Mouse (Mus musculus): Measurements from ENCODE around the gene Tapbpl.

The Tapbpl gene

DNA sequence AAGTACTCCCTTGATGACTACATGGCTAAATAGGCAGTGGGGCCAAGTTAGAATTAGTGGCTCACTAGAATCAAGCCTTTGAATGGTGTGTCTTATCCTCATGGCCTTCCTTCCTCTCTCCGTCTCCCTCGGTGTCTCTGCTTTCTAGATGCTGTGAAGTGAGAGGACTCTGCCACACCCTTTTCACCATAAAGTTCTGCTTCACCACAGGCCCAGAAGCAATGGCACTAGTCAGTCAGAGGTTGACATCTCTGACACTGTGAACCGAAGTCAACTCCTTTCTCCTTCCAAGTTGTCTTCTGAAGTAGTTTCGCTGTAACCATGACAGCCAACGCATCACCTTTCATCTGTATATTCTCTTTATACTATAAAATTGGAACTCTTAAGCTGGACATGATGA, 7.9 kb upstream of the Tapbpl start:
- no peak for DNase-seq (ENCODE audit: low spot score in 2 of 2)

DNA sequence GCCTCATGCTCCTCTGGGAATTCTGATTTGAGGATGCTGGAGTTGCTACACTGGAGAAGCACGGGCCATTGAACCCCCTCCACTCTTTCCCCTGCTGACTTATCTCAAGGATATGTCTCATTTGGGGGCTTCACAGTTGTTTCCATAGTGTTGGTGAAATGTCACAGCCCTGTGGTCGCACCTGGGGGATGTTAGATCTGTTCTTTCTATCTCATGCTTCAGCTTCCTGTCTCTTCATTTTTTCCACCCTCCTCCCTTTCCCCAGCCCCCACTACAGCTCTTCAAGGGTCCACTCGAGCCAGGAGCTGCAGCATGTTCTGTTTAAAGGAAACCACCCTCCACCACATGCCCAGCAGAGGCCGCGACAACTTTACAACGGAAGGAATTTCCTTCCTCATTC, 6.7 kb upstream of the Tapbpl start:
- DNase-seq (ENCODE audit: low spot score in 2 of 2): no peak

DNA sequence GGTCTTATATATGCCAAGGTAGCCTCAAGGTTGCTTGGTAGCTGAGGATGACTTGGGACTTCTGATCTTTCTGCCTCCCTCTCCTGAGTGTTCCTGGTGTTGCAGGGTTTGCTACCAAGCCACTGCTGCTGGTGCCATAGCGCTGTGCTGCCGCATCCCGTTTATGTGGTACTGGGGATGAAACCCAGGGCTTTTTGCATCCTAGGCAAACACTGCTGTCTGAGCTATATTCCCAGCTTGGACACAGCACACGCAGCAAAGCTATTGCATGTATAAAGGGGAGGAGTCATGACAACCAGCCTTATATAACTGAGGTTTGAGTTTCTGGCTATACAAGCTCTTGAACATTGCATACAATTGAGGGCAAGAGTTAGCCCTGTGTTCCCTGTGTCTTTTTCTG, 5.8 kb upstream of the Tapbpl start:
- DNase-seq (ENCODE audit: low spot score in 2 of 2): no peak

DNA sequence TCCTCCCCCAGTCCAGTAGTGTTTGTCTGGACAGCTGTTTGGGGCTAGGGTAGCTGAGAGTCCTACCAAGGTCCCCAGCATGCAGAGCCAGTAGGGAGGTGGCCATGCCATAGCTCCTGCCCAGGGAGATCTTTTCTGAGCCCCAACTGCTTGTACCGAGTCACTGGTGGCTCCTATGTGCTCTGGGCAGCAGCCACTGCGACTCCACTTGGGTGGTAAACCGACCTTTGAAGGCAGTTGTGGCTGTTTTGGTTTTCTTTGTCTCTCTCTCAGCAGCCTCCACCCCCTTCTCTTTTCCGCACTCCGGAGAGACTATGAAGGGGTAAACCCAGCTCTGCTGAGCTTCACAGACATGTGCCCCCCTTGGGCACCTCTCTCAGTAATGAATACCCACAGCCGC, 5.1 kb upstream of the Tapbpl start, which contains the start of gene Cd27:
Gene Cd27, minus strand, starts transcription at position 229 of the 400 bp plus-strand sequence.
- DNase-seq (ENCODE audit: low spot score in 2 of 2): no peak

DNA sequence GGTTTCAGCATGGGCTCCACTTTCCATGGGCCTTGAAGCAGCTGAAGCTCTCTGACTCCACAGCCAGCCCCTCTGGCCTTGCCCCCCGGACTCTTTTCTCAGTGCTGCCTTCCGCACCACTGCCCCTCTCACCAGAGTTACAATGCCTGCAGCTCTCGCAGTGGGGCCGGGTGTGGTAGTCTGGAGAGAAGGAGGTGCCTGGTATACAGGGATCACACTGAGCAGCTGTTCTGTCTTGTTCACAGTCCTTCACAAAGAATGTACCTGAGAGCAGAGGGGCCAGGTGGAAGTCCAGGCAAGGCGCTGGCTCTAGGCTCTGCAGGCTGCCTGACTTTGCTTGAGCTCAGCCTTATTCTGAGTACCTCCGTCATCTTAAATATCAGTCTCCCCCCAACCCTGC, 4.7 kb upstream of the Tapbpl start:
- no peak for DNase-seq (ENCODE audit: low spot score in 2 of 2)

DNA sequence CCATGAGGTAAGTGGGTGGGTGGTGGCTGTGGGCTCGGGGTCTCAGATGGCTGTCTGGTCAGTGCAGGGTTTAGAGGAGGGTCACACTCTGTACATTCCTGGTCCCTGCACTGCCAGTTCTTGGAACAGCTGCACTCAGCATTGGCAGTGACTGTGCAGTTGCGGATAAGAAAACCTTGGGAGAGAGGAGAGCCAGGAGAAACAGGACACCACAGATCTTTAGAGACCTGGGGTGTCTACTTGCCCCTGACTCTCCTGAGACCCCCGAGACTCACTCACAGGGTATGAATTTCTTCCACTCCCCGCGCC, 2.8 kb upstream of the Tapbpl start:
- no peak for DNase-seq (ENCODE audit: low spot score in 2 of 2)

DNA sequence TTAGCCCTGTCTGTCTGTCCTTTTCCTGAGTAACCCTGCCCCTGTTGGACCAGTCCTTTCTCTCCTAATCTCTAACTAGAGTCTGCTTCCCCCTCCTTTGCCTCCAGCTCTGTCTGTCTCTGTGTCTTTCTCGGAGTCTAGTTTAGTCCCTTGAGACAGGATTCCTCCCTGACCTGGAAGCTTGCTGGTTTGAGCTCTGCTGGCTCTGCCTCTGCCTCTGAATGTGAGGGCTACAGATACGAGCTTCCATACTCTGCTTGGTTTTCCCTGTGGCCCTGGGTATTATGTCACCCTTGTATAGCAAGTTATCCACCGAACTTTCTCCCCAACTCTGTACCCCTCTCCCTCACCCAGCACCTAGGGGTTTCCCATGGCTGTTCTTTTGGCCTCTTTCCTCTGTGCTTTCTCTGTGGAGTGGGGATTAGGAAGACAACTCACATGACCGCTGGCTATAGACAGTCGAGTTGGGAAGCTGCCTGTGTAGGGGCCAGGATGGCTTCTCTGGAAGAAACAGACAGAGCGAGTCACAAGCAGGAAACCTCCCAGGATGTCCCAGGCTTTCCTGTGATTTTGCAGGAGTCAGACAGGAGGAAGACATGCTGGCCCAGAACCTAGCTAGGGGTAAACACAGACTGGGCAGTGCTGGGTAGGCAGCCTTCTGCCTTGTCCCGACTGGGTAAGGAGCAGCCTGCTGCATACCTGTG, 2.3 kb upstream of the Tapbpl start:
- DNase-seq (ENCODE audit: low spot score in 2 of 2): no peak

DNA sequence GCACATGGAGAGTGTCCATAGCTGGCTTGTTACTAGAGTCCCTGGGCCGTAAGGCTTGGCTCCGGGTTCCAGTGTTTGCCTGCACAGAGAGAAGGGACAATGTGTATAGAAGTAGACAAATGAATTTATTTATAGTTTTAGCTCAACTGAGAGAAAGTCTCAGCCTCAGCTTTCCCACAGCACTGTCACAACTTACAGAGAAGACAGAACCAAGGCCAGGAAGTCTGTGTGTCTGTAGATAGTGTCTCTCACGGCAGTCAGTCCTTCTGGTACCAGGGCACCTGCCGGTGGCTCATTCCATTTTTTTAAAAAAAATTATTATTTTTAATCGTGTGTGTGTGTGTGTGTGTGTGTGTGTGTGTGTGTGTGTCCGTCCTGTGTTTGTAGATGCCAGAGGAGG, 856 bp upstream of the Tapbpl start:
- DNase-seq (ENCODE audit: low spot score in 2 of 2): no peak

DNA sequence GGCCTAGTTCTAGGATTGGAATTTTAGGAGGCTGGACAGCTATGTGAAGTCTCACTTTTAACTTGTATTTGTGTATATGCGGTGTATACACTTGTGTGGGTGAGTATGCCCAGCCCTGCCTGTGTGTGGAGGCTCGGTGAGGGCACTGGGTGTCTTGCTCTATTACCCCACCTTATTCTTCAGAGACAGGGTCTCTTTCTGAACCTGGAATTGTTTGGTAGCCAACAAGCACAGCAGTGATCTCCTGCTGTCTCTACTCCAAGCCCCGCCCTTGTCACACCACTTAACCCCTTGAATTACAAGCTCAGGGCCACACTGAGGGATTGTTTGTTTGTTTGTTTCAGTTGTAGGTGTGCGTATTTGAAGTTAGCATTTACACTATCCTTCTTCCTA, 381 bp upstream of the Tapbpl start:
- DNase-seq (ENCODE audit: low spot score in 2 of 2): no peak

DNA sequence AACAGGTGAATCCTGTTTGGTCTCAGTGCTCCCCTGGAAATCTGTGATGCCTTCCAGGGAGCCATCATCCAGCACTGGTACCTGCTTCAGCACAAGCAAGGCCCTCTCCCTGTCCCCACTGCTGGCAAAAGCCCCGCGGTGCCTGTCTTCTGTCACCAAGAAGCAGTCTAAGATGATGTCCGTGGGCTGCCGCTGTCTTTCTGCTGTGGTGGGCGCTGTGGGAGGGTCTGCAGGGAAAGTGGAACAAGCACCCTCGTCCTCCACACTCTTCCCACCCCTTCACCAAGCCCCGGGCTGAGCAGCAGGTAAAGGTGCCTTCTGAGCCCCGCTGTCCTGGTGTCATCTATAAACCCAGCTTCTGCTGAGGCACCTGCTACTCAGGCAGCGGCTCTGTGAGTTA, 1.1 kb downstream of the Tapbpl start:
- DNase-seq (ENCODE audit: low spot score in 2 of 2): no peak

DNA sequence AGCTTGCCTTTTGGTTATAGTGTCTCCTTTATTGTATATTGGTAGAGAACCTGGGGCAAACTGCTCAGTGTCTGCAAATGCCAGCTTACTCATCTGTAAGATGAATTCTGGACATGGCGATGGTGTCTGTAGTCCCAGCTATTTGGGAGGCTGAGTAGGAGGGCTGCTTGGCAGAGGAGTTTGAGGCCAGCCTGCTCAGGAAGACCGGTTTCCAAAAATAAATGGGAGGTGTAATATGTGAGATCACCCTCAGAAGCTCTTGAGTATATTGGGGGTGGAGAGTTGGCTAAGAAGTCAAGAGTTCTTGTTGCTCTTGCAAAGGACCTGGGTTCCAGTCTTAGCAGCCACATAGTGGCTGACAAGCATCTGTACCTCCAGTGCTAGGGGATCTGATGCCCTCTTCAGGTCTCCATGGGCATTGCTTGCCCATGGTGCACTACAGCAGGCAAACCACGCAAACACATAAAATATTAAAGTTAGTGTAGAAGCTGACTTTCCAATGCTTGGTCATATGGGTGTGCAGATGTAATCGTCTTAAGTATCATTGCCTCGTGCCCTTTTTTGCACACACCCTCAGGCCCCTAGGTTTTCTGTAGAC, 6.0 kb downstream of the Tapbpl start:
- DNase-seq (ENCODE audit: low spot score in 2 of 2): no peak

DNA sequence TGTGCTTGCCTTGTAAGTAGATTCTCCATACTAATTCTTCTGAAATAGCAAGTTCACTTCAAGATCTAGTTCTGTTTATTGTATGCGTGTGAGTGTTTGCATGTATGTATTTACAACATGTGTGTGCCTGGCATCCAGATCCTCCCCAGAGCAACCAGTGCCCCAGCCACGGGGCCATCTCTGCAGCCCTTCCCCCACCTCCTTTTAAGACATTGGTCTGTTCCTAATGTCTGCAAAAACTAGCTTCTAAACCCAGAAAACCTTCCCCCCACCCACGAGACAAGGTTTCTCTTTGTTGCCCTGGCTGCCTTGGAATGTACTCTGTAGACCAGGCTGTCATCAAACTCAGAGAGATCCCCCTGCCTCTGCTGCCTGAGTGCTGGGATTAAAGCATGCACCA, 9.1 kb downstream of the Tapbpl start:
- no peak for DNase-seq (ENCODE audit: low spot score in 2 of 2)

DNA sequence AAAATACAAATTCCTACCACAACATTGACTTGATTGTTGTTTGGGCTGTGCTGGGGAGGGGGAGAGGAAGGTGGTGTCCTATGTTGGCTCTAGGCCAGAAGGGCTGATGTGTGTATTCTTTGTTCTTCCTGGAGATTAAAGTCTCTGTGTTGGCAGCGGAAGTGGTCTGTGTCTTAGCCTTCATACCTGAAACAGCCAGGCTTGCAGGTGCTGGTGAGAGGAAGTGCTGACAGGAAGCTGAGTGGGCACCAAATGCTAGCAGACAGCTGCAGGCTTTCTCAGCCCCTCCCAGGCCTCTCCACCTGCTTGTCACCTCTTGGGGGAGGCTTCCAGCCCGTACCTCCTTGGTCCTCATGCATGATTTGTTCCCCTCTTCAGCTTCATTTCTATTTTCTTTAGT, 9.5 kb downstream of the Tapbpl start:
- DNase-seq (ENCODE audit: low spot score in 2 of 2): no peak

DNA sequence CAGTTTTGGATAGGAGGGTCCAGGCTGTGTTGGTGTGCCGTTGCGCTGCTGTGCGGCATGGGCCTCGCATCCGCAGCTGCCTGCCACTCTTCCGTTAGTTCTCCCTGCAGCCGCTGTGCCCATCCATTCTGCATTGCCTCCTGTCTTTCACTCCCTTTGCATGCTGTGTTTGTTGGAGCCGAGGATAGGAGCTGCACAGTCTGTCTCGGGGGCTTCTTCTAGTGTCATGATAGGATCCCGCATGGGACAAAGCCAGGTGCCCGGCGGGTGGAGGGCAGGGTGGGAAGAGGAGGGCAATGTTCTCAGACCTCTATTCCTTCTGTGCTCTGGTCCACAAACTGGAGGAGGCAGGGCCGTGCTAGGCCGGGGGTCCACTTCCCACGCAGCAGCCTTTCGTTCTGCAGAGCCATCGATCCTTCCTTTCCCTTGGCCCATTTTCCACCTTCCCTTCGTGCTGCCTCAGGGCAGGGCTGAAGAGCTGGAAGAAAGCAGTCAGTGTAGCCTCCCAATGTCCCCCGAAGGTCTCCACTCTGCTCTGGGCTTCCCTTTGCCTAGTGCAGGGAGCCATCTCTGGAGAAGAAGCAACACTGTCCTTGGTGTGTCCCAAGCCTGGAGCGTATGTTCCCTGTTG, 10.4 kb downstream of the Tapbpl start:
- no peak for DNase-seq (ENCODE audit: low spot score in 2 of 2)

DNA sequence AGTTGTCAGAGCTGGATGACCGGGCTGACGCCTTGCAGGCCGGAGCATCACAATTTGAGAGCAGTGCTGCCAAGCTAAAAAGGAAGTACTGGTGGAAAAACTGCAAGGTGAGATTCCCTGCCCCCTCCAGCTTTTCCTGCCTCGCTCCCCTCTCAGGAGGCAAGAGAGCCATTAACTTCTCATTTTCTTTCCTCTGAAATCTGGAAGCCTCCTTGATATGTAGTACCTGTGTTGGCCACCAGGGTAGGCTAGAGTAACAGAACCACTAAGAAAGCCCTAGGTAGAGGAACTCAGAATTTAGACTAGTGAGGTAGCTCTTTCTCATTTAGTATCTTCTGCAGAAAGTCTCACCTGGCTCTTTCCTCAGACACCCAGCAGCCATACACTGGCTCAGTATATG, 12.7 kb downstream of the Tapbpl start:
- peak; percentile 32 to 40 for DNase-seq (ENCODE audit: low spot score in 2 of 2)

DNA sequence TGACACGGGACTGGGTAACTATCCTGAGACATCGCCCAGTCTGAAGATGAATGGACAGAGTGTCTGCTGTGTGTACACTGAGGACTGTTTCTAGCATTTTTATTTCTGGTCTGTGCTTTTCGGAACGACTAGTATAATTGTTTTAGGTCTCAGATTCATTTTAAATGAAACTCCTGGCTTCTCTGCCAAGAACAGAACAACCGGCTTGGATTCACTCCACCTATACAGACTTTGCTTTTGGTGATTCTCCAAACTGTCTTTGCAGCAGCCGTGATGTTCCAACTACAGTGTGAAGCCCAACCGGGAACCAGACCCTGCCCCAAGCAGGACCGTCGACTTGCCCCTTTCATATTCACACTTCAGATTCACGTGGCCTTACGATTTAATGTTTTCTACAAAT, 13.8 kb downstream of the Tapbpl start:
- no peak for DNase-seq (ENCODE audit: low spot score in 2 of 2)

DNA sequence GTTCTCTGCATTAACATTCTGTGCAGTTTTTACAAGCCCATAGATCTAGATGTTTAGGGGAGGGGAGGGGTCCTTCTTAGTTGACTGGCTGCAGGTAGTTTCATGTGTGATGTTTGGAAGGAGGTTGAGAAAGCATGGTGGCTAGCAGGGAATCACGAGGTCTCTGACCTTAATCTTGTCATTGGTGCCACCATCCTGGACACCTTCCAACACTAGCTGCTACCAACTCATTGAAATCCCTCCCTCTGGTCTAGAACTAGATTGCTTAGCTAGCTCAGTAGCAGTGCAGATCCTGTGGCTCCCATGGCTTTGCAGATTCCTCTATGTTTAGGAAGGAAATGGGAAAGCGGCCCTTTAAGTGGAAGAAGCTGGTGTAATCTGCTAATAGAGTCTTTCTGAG, 14.8 kb downstream of the Tapbpl start:
- no peak for DNase-seq (ENCODE audit: low spot score in 2 of 2)

DNA sequence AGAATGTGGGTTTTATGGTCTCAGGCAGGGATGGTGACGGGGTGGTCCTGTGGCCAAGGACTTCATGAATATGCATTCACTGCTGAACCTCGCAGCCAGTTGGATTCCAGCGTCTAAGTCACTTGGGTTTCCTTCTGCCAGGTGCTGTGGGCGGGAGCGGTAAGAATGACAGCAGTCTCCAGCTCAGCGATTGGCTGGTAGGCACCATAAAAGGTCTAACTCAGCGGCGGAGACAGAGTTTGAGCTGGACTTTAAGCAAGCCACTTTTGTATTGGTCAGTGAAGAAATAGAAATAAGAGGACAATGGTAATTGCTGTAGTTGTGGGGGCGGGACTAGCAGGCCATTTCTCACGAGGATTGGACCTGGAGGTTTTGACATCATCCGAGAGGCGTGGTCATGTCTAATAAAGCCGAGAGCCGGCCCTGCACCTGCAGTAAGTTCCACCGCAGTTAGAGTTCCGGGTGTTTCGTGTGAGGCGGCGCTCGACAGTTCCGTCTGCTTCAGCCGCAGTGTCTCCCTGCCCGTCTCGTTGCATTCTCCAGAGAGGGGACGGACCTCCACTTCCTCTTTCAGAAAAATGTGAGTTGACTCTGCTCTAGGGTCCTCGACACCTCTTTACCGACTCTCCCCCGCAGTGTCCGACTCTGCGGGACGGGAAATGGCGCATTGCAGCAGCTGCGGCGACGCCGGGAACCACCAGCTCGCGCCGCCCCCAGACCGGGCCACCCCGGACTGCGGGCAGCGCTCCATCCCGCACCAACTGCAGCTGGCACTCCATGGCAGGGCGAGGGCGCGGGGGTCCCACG, 16.3 kb downstream of the Tapbpl start, which contains the start of gene Vamp1:
Gene Vamp1, plus strand, starts transcription at position 404 of the 807 bp plus-strand sequence.
- peak; percentile 88 to 90 for DNase-seq (ENCODE audit: low spot score in 2 of 2)

DNA sequence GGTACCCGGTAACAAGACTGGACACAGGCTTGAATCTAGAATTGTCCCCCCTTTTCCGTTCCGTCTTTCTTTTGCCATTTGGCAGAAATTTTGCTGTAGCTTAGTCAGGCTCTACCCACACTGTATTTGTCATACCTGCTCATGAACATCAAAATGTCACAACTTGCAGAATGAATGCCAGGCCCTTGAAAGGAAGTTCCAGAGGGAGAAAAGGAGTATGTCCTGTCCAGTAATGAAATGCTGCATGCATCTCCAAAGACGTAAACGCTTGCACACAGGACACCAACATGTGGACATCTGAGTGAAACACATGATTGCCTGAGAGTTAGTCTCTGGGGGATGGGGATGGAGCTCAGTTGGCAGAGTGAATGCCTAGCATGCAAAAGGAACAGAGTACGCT, 17.9 kb downstream of the Tapbpl start:
- no peak for DNase-seq (ENCODE audit: low spot score in 2 of 2)

DNA sequence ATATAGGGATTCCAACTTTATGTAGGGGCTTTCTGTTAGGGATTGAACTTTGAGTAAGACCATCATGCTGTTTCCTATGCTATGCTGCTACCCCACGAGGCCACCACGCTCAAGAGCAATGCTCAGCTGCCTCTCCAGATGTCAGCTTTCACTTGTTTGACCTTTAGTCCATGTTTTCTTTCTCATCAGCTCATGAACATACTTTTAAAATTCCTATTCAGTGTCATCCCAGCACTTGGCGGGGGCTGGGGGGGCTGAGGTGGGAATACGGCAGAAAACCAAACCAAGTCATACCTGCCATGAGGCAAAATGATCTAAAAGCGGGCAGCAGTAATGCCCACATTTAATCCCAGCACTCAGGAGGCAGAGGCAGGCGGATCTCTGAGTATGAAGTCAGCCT, 18.5 kb downstream of the Tapbpl start:
- no peak for DNase-seq (ENCODE audit: low spot score in 2 of 2)

DNA sequence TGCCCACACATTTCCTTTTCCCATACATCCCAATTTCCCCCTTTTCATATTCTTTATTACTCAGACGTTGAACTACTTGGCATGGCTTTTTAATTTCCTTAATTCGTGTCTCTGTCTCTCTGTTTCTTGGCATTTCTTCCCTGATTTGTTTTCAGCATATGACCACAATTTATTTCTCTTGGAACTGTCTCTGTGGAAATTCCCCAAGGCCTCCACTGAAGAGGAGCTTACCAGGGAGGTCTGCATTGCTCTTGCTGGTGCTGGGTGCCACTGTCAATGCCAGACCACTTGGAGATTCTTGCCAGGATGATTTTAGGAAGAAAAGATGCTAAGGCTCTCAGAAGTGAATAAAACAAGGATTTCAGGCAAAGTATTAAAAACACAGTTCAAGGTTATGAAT, 19.0 kb downstream of the Tapbpl start:
- DNase-seq (ENCODE audit: low spot score in 2 of 2): no peak

DNA sequence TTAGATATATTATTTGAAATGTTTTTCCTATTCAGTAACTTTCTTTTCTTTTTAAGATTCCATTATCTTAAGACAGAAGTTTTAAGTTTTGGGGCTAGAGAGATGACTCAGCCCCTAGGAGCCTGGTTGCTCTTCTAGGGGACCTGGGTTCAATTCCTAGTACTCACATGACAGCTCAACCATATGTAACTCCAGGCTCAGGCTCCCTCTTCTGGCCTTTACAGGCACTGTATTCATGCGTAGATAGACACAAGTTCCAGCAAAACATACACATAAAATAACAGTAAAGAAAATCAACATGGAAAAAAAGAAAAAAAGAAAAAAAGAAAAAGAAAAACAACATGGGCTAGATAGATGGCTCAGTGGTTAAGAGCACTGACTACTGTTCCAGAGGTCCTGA, 21.2 kb downstream of the Tapbpl start:
- no peak for DNase-seq (ENCODE audit: low spot score in 2 of 2)

DNA sequence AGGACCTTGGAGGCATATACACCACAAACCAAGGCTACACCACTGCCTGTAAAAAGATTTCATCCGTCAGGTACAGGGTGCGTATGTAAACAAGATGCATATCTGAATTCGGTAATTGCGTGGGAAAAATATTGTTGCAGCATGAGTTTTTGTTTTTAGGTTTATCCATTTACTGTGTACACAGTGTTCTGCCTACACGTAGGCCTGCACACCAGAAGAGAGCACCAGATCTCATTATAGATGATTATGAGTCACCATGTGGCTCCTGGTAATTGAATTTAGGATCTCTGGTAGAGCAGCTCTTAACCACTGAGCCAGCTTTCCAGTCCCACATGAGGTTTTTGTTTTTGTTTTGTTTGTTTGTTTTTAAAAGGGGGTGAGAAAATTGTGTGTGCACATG, 34.5 kb downstream of the Tapbpl start:
- no peak for DNase-seq (ENCODE audit: low spot score in 2 of 2)

Data from frontal cortex, postnatal 25 days (tissue).